Mouse (Mus musculus) olfactory bulb, adult 2 months (tissue): ENCODE results near the gene Large1.

Experiments
- CTCF ChIP-seq: fragments of 200-500 bp; IDR thresholded peaks from 2 replicates; pipeline ENCODE4 v1.5.1; 2012; ENCODE audit warnings: low read depth, mild to moderate bottlenecking, low read length, moderate library complexity; ENCODE audit not compliant: insufficient read depth
- POLR2A ChIP-seq: fragments of 200-500 bp; IDR thresholded peaks from 2 replicates; pipeline ENCODE4 v1.6.1; 2012; ENCODE audit warnings: mild to moderate bottlenecking, low read depth, low read length, moderate library complexity; ENCODE audit not compliant: insufficient read depth

DNA sequence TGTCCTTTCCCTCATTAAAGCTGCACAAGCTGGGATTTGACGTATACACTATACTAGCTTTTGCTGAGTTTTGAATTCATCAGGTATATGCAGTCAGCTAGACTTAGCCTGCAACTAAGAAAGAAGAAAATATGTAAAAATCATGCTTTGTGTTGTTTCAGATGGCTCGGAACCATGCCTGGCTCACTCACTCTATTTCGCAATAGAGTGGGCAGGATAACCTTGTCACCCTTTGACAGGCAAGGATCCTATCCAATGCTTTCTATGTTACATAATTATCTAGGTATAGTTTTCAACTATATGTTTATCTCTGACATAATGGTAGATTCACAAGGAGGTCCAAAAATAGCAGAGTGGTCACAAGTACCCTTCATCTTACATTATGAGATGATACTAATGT lies 109.2 kb downstream of the Large1 start:
- TF ChIP-seq CTCF, result no peak
- TF ChIP-seq POLR2A, result no peak
